Mouse (Mus musculus): ENCODE data around the gene Psd.

Psd gene

GRCm38 (mm10) chr19:46338942-46339286 is 12.0 kb upstream of the Psd start:
- no peak for DNase-seq (ENCODE audit: low spot score)

GRCm38 (mm10) chr19:46338331-46338936 is 11.5 kb upstream of the Psd start, which contains the start of gene Cuedc2:
TSS of gene Cuedc2 (minus strand) at chr19:46338702.
- DNase-seq (ENCODE audit: low spot score), result peak; percentile 93

- DNase-seq (ENCODE audit: low spot score), result no peak
Measured at GRCm38 (mm10) chr19:46337719-46338330, 10.9 kb upstream of the Psd start.

- no peak for DNase-seq (ENCODE audit: low spot score)
Measured at GRCm38 (mm10) chr19:46333906-46334305, 7.0 kb upstream of the Psd start.

DNA sequence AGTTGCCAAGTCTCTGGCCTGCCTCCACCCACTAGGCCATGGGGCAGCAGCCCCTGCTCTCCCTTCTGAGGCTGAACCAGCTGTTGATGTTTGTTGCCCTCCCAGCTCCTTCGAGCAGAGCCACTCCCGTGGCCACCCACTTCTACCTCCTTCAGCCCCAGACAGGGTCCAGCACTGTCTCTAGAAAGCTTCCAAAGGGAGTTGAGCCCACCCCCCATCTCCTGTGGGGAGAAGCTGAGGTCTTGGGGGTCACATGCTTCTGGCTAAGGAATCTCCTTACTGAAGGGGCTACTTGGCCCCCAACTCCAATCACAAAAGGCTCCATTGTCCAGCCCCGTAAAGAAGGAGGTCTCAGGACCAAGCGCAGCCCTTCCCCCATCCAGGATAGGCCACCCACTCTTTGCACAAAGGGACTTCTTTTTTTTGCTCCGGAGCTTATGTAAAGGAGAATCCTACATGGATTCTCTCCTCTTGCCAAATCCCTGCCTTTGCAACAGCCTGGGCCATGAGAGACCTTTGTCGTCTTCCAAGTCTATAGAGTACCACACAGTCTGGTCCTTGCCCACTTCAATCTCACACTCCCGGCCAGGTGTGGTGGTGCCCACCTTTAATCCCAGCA is 5.9 kb upstream of the Psd start:
- DNase-seq (ENCODE audit: low spot score), result no peak

DNA sequence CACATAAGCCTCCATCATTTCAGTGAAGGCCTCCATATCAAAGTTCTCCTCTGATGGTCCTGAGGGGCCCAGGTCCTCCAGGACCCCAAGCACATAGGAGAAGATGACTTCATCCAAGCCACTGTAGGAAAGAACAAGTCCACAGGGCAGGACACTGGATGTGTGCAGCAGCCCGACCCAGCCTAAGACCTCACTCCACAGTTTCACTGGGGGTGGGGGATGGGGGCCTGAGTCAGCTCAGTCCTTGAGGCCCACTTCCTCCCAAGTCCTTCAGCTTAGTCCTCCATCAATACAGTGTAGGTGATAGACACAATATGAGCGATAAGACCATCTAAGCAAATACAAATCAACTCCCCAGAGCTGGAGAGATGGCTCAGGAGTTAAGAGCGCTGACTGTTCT is 5.0 kb upstream of the Psd start:
- no peak for DNase-seq (ENCODE audit: low spot score)

DNA sequence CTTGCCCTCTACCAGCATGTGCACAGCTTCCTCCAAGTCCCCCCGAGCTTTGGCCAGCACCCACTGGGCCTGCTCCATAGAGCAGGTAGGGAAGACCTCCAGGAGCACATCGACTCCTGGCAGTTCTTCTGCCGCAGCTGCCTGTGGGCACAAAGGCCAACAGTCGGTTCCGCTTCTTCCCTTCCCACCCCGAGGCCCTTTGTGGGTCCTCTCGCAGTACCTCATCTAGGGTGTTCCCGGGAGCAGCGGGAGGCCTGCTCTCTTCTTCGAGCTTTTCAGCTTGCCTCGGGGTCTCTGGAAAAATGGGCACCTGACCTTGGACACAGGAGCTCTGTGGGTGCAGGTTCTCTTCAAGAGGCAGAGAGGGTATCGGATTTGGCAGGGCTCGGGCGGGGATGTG is 4.4 kb upstream of the Psd start:
- no peak for DNase-seq (ENCODE audit: low spot score)

GRCm38 (mm10) chr19:46330696-46331095 is 3.7 kb upstream of the Psd start:
- no peak for DNase-seq (ENCODE audit: low spot score)

GRCm38 (mm10) chr19:46329951-46330350 is 3.0 kb upstream of the Psd start:
- DNase-seq (ENCODE audit: low spot score), result no peak

- no peak for DNase-seq (ENCODE audit: low spot score)
Measured at GRCm38 (mm10) chr19:46329031-46329641, 2.2 kb upstream of the Psd start.

GRCm38 (mm10) chr19:46328081-46329030 is 1.4 kb upstream of the Psd start, which contains the start of gene Fbxl15:
TSS of gene Fbxl15 (plus strand) at chr19:46328184.
- DNase-seq (ENCODE audit: low spot score), result peak; percentile 91

DNA sequence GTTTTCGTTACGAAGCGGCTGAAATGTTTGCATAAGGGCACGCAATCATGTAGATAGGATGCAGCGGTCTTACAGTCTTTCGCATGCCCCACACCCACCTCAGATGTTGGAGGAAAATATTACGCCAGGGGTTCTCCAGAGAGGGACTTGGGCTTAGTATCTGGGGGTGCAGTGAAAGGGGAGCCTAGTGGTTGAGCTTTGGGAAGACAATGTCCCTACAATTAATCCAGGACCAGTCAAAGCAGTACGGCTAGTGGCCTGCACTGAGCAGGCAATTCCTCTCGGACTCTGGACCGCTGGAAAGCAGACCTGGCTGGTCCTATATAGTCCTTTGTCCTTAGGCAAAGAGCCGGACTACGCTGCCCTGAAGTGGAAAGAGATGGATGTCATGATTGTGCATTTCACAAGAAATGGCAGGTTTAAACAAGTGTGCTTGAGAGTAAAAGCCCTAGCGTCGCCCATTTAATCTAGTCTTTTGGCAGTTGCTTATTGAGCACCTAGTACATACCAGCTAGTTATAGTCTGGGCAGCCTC is 642 bp upstream of the Psd start:
- DNase-seq (ENCODE audit: low spot score), result no peak

GRCm38 (mm10) chr19:46326019-46326755 is 769 bp downstream of the Psd start:
- DNase-seq (ENCODE audit: low spot score), result no peak

GRCm38 (mm10) chr19:46324918-46325317 is 2.0 kb downstream of the Psd start:
- DNase-seq (ENCODE audit: low spot score), result no peak

DNA sequence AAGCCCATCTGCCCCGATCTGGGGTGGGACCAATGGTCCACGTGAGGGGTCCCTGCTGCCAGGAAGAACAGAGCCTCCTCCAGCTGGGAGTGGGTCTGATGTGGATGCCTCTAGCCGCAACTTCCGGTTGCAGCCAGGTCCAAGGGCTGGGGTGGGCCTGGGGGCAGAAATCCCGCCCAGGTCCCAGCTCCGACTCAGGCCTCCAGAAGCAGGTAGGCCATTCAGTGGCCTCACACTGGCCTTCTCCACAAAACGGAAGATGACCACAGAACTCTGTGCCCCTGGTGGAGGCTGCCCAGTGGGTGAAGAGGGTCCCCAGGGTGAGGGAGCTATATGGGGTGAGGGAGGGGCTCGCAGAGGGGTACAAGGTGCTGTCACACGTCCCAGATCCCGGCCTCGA is 2.6 kb downstream of the Psd start:
- no peak for DNase-seq (ENCODE audit: low spot score)

DNA sequence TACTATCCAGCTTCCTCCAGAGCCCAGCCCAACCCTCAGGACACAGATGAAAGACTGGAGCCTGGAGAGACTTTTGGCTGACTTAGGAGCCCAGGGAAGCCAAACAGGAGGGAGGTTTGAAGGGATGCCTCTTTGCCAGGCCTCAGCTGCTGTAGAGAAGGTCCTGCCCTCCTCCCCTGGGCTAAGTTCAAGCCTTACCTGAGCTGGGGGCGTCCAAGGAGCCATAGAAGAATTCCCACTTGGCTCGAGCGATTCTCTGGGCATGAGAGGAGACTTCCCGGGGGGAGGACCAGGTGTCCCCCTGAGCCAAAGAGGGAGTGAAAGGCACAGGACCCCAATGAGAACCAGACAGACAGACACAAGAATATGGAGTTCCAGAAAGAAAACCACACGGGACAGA is 3.2 kb downstream of the Psd start:
- no peak for DNase-seq (ENCODE audit: low spot score)

DNA sequence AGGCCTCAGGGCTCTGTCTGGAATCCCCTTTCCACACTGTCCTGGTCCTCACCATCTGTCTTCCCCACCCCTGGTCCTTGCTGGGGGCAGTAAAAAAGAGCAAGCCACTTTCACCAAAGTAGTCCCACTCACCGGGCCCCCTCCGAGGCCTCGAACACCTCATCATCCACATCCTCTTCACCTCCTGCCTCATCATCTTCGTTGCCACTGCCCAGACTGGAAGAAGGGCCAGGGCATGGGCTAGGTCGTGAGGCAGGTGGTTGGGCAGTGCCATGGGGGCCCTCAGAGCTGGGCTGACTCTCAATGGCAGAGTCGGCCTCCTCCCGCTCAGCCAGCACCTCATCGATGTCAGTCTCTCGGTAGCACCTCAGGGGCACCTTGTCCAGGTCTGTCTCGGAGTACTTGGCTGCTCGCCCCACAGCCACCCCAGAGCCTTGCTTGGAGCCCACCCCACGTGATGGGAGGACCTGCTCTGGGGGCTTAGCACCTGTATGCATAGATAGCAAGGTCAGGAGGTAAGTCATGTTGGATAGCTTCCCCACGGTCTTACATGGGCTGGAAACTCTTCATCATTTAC is 3.9 kb downstream of the Psd start:
- no peak for DNase-seq (ENCODE audit: low spot score)

- DNase-seq (ENCODE audit: low spot score), result no peak
Measured at GRCm38 (mm10) chr19:46322144-46322995, 4.6 kb downstream of the Psd start.

DNA sequence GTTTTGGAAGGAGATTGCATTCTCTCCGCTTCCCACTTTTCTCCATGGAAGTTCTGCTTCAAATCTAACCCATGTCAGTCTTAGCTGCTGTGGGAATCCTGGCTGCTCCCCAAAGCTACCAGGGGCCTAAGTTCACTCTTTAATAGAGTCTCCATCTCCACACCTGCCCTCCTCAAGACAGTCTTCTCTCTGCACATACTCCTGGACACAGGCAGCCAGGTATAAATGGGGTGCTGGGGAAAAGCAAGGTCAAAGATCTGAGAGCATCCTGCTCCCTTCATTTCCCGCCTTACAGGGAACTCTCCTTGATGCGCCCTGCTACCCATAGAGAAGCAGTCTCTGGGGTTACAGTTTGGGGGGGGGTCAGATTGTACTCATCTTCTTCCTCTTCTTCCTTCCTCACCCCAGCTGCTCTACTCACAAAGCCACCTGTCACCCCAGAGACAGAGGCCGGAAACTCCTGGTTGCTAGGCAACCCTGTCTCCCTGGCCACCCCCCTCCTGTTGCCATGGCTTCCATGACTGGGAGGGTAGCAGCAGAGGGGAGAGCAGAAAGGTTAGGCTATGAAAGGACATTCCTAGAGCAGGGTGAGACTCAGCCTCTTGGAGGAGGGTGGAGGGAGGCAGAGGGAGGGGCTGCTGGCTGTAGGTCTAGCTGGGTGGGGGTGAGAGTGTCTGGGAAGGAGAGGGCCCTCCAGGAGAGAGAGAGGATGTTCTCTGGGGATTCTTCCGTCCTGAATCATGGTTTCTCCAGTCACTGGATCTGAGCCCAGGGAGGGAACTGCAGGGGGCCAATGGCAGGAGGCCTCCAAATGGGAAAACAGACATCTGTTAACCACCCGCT is 5.6 kb downstream of the Psd start:
- DNase-seq (ENCODE audit: low spot score), result no peak
